Mouse (Mus musculus): ENCODE data around the gene Tdrd6. TPM values are rescaled to one million over a fixed set of nuclear protein-coding genes. Genes with fewer than 3 reads are reported as not detected.

The Tdrd6 gene
- not detected in 2 replicates for polyA plus RNA-seq (2012)

DNA sequence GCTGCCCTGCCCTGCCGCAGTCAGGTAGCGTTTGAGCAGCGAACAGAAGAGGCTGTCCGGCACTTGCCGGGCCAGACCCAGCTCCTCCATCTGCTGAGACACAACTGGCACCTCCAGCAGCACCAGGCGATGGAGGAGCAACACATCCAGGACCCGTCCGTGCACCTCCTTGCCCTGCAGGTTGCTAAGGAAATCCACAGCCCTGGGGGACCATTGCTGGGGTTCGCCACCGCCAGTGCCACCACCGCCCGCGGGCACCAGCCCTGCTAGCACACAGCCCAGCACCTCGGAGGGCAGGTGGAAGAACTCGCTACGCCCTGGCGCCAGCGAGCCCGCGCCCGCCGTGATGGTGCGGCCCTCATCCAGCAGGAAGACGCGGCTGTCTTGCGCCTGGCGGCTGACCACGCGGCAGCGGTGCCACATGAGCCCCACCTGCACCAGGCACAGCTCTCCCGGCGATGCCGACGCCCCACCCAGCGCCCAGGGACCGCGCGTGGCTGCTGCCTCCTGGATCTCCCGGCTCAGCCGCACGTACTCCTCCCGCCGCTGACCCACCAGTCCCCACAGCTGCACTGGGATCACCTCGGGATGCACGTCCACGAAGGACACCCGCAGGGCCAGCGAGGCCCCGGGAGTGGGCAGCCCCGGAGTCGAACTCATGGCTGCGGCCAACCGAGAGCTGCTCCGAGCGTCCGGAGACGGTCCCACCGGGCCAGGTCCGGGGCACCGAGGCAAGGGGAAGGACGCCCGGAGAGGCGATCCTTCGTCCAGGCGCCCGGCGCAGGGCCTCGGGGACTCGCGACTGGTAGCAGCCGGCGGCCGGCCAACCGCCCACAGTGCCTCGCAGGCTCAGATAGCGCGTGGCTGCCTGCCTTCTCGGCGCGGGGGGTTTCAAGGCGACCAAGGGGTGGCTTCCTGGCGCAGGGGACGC lies at the start of gene Tdrd6:
Gene Tdrd6, minus strand, starts transcription at position 804 of the 931 bp plus-strand sequence.
- Histone ChIP-seq H3K4me1 (ENCODE audit: control insufficient read depth) (no peaks in the 10 kb centered on the region), H3K36me3 (ENCODE audit: control insufficient read depth) (no peaks in the 10 kb centered on the region), H3K27me3 (ENCODE audit: control insufficient read depth) (peaks cover 34% of the 10 kb centered on the region), H3K9me3 (ENCODE audit: control insufficient read depth, low read length) (peaks cover 16% of the 10 kb centered on the region), H3K4me3 (replicated peaks) (no peak within 1 kb of the TSS)
- no peak for TF ChIP-seq GATA1 (IDR thresholded peaks at IDR 0.05; ENCODE audit: low read length)
- TF ChIP-seq TAL1 (IDR thresholded peaks at IDR 0.05; ENCODE audit: low read length), result no peak

DNA sequence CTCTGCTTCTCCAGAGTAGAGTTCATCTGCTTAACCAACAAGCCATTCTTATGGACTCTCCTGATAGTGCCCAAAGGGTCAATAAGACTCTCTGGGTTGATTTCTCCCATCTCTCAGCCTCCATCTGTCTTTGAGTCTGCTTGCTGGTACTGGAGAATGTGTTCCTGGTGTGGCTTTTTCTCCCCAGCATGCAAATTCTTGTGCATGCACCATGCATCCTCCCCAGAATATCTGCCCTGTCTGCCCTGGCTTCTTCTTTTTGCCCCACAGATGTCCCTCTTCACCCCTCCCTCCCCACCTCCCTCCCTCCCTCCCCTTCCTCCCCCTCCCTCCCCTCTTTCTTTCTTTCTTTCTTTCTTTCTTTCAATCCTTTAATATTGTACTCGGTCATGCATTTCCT lies 47.2 kb upstream of the Tdrd6 start:
- Histone ChIP-seq H3K4me3 (replicated peaks) (no peak overlapping the region), H3K9me3 (ENCODE audit: control insufficient read depth, low read length) (no peaks in the 10 kb centered on the region), H3K4me1 (ENCODE audit: control insufficient read depth) (no peaks in the 10 kb centered on the region), H3K36me3 (ENCODE audit: control insufficient read depth) (no peaks in the 10 kb centered on the region), H3K27me3 (ENCODE audit: control insufficient read depth) (no peaks in the 10 kb centered on the region)
- TF ChIP-seq TAL1 (IDR thresholded peaks at IDR 0.05; ENCODE audit: low read length) (no peak), GATA1 (IDR thresholded peaks at IDR 0.05; ENCODE audit: low read length) (no peak)

DNA sequence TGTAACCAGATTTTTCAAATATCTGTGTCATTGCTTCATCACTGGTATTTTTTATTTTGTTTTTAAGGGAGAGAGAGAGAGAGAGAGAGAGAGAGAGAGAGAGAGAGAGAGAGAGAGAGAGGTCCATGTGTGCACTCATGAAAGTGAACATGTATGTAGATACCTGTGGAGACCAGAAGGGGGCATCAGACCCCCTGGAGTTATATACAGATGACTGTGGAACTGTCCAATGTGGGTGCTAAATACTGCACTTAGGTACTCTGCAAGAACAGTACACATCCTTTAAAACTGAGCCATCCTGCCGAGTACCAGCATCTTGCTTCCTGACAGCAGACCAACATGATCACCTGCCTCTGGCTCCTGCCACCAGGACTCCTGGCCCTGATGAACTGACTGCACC lies 46.1 kb upstream of the Tdrd6 start:
- no peak for TF ChIP-seq TAL1 (IDR thresholded peaks at IDR 0.05; ENCODE audit: low read length)
- TF ChIP-seq GATA1 (IDR thresholded peaks at IDR 0.05; ENCODE audit: low read length), result no peak
- Histone ChIP-seq H3K27me3 (ENCODE audit: control insufficient read depth) (no peaks in the 10 kb centered on the region), H3K4me3 (replicated peaks) (no peak overlapping the region), H3K4me1 (ENCODE audit: control insufficient read depth) (no peaks in the 10 kb centered on the region), H3K9me3 (ENCODE audit: control insufficient read depth, low read length) (no peaks in the 10 kb centered on the region), H3K36me3 (ENCODE audit: control insufficient read depth) (no peaks in the 10 kb centered on the region)

DNA sequence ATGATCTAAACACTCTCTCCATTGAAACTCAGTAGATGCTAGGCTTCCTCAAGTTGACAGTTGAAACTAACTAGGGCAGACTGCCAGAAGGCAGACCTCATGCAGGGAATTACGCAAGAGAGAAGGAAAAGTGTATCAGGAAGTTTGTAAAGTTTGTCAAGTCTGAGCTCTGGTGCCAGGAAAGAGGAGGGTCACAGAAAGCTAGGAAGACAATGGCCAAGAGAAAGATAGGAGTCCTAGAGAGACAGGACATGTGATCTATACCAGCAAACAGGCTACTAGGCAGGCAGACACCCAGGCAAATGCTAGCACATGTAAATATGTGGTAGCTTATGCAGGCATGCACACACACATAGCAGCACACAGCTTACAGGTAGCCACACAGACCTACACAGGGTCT lies 45.1 kb upstream of the Tdrd6 start:
- no peaks in the 10 kb centered on the region for H3K27me3 ChIP-seq (ENCODE audit: control insufficient read depth)
- H3K4me1 ChIP-seq (ENCODE audit: control insufficient read depth), result no peaks in the 10 kb centered on the region
- H3K36me3 ChIP-seq (ENCODE audit: control insufficient read depth), result no peaks in the 10 kb centered on the region
- no peak for TF ChIP-seq GATA1 (IDR thresholded peaks at IDR 0.05; ENCODE audit: low read length)
- no peak for TF ChIP-seq TAL1 (IDR thresholded peaks at IDR 0.05; ENCODE audit: low read length)
- H3K4me3 ChIP-seq (replicated peaks), result no peak overlapping the region
- H3K9me3 ChIP-seq (ENCODE audit: control insufficient read depth, low read length), result no peaks in the 10 kb centered on the region

DNA sequence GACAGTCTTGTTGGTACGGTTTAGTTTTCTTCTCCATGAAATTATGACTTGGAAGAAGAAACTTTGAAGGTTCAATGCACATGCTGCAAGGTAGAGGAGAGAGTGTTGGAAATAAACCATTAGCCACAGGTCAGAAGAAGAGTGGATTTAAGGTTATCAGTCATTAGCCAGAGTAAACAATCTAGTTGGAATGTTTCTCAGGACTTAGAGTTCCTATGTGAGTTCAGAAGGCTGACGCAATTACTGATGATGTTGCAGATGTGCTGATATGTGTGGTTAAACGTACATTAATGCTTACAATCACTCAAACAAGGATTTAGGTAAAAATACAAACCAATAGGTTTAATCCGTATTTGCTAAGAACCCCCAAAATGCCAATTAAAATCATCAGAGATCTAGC lies 41.8 kb upstream of the Tdrd6 start:
- TF ChIP-seq TAL1 (IDR thresholded peaks at IDR 0.05; ENCODE audit: low read length) (no peak), GATA1 (IDR thresholded peaks at IDR 0.05; ENCODE audit: low read length) (no peak)
- no peaks in the 10 kb centered on the region for H3K9me3 ChIP-seq (ENCODE audit: control insufficient read depth, low read length)
- peaks cover 6% of the 10 kb centered on the region for H3K27me3 ChIP-seq (ENCODE audit: control insufficient read depth)
- no peaks in the 10 kb centered on the region for H3K36me3 ChIP-seq (ENCODE audit: control insufficient read depth)
- H3K4me1 ChIP-seq (ENCODE audit: control insufficient read depth), result peaks cover 5% of the 10 kb centered on the region
- no peak overlapping the region for H3K4me3 ChIP-seq (replicated peaks)

DNA sequence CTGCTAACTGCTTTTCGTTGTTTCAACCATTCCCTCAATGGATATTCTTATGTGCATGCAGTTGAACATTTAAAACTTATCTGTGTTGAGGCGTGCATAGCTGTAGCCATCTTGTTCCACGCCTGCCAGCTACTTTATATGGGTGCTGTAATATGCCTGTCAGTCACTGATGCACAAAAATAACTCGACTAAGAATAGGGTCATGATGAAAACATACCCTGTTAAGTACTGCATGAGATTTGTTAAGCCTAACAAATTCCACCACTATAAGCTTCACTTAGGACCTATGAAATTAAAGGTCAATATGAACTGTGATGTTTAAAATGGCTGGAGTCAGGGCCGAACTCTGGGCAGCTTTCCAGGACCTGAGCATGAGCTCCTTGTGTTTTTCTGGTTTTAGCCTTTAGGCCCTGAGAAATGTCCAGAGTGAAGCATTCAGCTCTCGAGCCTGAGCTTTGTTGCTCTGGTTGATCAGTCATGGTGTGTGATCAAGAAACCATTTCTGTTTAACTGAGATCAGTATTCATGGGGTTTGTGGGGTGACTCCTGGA lies 39.1 kb upstream of the Tdrd6 start:
- TF ChIP-seq GATA1 (IDR thresholded peaks at IDR 0.05; ENCODE audit: low read length), result no peak
- TF ChIP-seq TAL1 (IDR thresholded peaks at IDR 0.05; ENCODE audit: low read length), result no peak
- H3K4me3 ChIP-seq (replicated peaks), result no peak overlapping the region
- peaks cover 15% of the 10 kb centered on the region for H3K27me3 ChIP-seq (ENCODE audit: control insufficient read depth)
- H3K4me1 ChIP-seq (ENCODE audit: control insufficient read depth), result peaks cover 10% of the 10 kb centered on the region
- no peaks in the 10 kb centered on the region for H3K36me3 ChIP-seq (ENCODE audit: control insufficient read depth)
- no peaks in the 10 kb centered on the region for H3K9me3 ChIP-seq (ENCODE audit: control insufficient read depth, low read length)

DNA sequence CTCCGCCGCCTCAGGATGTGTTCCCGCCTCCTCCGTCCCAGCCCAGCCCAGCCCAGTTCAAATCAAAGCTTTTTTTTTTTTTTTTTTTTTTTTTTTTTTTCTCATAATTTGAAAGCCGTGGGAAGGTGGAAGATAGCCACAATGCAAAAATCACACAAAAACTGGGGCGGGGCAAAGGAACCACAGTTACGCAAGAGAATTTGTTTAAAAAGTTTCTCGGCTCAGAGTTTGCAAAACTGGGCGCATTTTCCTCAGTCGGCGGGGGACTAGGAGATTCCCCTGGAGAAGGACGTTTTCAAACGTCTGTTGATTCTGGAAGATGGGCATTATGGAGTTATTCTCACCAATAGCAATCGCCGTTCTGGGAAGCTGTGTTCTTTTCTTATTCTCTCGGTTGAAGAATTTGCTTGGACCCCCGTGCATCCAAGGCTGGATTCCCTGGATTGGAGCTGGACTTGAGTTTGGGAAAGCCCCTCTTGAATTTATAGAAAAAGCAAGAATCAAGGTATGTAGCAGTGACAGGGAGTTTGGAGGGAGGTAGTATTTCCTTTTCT lies 37.3 kb upstream of the Tdrd6 start, which contains the start of gene Cyp39a1:
Gene Cyp39a1, plus strand, starts transcription at position 136 of the 554 bp plus-strand sequence.
- TF ChIP-seq TAL1 (IDR thresholded peaks at IDR 0.05; ENCODE audit: low read length) (no peak), GATA1 (IDR thresholded peaks at IDR 0.05; ENCODE audit: low read length) (no peak)
- Histone ChIP-seq H3K9me3 (ENCODE audit: control insufficient read depth, low read length) (no peaks in the 10 kb centered on the region), H3K4me3 (replicated peaks) (peak within 1 kb of the TSS; percentile 66), H3K36me3 (ENCODE audit: control insufficient read depth) (no peaks in the 10 kb centered on the region), H3K27me3 (ENCODE audit: control insufficient read depth) (peaks cover 15% of the 10 kb centered on the region), H3K4me1 (ENCODE audit: control insufficient read depth) (peaks cover 10% of the 10 kb centered on the region)

DNA sequence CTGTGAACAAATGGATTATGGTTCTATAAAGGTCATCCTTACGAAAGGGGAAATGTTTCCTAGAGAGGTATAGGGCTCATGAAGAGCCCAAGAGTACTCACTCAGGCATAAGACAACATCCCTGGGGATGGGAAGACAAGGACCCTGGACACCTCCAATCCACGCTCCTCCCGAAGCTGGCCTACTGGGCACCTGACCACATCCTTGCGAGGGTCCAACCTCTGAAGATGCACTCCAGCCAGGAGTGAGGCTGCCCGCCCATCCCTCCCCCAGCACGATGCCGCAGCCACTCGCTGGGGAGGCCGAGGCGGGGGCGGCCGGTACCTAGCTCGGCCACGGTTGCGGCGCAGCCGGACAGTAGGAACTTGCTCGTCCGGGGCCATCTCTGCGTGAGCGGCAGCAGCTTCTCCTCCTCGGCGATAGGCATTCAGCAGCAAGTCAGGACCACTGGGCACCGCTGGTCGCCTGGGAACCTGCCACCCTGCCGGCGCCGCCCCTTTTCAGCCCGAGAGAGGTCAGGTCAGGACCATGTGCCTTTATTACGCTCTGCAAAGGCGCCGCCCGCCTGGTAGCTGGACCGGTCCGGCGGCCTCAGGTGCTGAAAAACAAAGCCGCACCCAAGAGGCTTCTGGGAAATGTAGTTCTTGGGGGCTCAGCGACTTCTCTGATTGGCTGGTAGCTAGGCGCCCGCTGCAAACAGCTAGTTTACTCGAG lies 36.6 kb upstream of the Tdrd6 start, which contains the start of gene Slc25a27:
Gene Slc25a27, minus strand, starts transcription at position 639 of the 714 bp plus-strand sequence.
- Histone ChIP-seq H3K4me3 (replicated peaks) (peak within 1 kb of the TSS; percentile 66), H3K36me3 (ENCODE audit: control insufficient read depth) (no peaks in the 10 kb centered on the region), H3K4me1 (ENCODE audit: control insufficient read depth) (peaks cover 10% of the 10 kb centered on the region), H3K9me3 (ENCODE audit: control insufficient read depth, low read length) (no peaks in the 10 kb centered on the region), H3K27me3 (ENCODE audit: control insufficient read depth) (peaks cover 15% of the 10 kb centered on the region)
- TF ChIP-seq GATA1 (IDR thresholded peaks at IDR 0.05; ENCODE audit: low read length), result no peak
- no peak for TF ChIP-seq TAL1 (IDR thresholded peaks at IDR 0.05; ENCODE audit: low read length)

All from erythroblast, embryonic 14.5 days (primary cell).